Mouse (Mus musculus) lung, postnatal 4 days (tissue): ENCODE measurements around the gene Tpte.

Experiments used
- DNase-seq, 2 experiments: peaks; one replicate each; pipeline ENCODE4 v3.0.0; 2021

Tpte gene

DNA sequence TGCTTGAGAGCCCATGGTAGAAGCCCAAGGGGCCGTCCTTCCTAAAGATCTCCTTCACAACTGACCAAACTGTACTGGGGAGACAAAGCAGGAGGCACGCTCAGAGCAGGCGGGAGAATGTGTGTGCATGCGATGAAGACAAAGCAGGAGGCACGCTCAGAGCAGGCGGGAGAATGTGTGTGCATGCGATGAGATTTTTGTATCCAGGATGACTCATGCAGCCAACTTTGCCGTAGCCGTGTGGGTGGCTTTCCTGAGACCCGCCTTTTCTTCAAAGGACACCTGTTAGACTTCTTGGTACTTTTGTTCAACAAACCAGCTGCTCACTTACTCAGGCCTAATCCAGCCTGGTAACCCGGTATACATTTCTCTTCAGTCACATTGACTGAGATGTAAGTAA lies 97.7 kb downstream of the Tpte start:
- no peak for DNase-seq

DNA sequence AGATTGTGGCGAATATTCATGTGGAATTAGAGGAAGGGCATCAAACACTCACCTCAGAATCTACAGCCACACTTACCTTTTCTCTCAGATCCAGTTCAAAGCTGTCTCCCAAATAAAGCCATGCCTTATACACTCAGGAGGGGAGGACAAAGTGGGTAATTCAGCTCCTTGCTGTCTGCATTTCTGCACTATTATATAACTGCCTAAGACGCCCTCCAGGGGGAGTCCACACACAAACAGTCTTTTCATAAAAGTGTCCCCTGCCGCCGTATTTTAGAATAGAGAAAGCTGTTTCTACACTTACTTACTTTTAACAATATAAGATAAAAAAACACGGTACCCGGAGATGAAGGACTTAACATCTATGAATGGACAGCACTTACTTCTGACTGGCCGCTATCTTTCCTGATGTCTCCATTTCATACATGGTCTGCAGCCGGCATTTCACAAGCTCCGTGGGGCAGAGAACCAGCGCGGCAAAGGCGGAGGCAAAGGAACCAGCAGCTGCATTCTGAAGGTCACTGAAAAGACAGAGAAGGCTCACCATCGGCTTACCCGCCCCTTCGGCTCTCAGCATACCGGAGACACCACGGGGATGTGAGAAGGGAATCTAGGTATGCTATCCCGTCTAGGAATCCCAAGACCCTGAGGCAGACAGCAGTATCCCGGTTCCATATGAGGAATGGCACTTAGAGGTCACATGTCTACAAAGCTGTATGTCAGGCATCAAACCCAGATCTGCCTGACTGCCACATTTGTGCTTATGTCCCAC lies 99.8 kb downstream of the Tpte start:
- no peak for DNase-seq

DNA sequence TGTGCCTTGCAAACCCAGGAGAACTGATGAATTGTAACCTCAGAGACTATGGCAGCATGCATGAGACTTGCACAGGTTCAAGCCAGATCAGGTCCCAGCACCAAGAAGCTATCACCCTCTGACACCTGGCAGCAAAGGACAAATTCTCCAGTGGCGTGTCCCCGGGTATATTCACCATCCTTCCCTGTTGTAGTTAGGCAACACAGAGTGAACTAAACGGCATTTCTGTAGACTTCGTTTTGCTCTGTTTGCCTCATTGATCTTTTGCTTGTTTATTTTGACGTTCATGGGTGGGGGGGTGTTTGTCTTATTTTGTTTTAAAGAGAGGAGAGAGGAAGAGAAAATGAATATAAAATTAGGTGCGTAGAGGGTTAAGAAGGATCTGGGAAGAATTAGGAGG lies 101.9 kb downstream of the Tpte start:
- no peak for DNase-seq

DNA sequence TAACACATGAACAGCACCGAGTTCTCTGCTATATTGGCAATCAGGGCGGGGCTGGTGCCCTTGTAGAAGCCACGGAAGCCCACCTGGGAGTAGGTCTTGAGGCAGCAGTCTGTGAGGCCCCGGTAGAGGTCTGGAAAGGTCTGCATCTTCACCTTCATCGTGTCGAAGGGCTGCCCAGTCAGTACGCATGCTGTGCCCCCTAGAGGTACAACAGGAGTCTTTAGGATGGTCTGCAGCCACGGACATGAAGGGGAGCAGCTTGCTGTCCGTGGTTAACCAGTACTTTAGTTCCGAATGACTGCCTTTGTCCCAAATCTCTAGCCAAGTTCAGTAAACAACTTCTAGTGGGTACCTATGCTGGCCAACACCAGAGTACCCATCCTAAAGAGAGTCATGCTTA lies 106.6 kb downstream of the Tpte start:
- no peak for DNase-seq

DNA sequence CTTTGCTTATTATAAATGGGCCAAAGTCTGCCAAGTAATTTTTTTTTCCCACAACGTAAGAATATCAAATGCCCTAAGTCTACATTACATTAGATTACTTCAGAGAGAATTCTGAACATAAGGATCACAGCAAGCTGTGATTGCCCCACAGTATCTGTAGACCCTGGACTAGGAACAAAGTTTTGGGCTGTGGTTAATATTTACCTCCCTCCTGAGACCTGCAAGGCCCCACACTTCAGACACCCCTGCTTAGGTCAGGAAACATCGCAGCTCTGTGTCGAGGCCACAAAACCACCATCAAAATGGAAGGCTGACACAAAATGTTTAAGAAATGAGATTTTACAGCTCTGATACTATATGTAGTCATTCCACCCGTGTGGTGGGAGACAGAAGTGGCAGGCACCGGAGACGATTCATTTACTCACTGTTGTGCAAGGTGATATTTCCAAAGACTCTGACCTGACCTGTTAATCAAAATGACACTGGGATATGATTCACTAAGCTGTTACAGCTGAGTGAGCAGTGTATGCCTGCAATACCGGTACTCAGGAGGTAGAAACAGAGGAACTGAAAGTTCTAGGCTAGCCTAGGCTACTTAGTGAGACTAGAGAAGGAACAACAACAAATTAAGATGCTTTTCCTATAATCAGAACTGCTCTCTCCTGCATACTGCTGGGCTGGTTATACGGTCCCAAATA lies 107.7 kb downstream of the Tpte start:
- no peak for DNase-seq

DNA sequence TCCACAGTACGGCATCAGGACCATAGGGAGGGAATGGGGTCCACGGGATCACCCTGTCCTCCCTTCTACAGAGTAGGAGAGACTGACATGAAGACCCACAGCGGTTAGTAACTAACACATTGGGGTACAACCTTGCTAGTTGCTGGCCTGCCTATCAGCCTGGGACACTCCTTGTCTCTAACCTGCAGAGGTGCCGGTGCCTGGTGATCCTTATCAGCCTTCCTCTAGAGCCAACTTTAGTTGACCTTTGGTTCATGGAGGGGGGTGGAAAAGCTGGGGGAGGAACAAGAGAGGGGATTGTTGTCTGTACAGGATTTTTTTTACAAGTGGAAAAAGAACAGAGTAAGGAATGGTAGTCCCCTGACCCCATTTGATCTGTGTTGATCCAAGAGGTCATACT lies 111.2 kb downstream of the Tpte start:
- no peak for DNase-seq

- DNase-seq: no peak
Observed at GRCm38 (mm10) chr8:22395256-22395655, 112.0 kb downstream of the Tpte start.

DNA sequence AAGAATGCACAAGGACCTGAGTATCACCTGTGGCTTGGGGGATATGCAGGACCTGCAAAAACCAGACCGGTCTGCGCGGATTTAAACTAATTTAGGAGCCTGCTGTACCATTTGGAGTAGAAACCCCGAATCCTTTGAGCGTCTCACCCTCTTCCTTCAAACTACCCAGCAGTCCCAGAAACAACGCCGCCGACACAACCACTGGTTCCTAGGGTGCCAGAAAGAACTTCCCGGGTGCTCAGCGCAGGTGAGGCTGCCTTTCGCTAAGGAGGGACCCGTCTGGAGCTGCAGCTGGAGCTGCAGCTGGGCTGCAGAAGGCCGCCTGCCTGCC lies 114.5 kb downstream of the Tpte start:
- no peak for DNase-seq

DNA sequence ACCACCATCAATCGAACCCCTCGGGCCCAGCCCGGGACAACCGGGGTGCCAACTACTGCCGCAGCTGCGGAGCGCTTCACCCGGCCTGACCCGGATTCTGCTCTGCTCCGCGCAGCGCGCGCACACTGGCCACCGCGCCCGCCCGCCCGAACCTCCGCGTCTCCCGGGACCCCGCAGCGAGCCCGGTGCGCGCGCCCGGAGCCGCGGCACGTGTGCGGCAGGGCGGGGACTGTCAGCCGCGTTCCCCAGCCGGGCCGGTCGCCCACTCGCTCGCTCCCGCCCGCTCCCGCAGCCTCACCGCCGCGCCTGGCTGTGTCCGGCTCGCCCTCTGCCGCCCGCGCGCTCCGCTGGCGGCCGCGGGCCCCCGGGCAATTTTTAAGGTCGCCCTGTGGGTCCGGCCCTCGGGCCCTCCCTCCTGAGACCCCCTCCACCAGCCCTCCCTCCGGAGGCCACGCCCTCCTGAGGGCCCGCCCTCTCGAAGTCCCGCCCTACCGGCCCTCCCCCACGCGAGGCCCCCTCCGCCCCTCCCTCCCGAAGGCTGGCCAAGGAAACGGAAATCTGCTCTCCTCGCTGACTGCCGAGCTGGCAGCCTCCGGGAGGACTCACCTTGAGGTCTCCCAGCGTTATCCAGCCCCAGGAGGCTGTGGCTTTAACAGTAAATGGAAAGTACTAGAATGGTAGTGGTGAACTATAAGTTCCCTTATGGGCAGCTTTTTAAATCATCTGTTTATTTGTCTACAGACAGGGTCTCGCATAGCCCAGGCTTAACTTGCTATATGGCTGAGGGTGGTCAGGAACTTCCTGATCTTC lies 115.1 kb downstream of the Tpte start, which contains the start of gene Slc25a15:
Slc25a15 (minus strand) TSS at position 456 of the 810 bp plus-strand sequence.
- peak; percentile 92 for DNase-seq

DNA sequence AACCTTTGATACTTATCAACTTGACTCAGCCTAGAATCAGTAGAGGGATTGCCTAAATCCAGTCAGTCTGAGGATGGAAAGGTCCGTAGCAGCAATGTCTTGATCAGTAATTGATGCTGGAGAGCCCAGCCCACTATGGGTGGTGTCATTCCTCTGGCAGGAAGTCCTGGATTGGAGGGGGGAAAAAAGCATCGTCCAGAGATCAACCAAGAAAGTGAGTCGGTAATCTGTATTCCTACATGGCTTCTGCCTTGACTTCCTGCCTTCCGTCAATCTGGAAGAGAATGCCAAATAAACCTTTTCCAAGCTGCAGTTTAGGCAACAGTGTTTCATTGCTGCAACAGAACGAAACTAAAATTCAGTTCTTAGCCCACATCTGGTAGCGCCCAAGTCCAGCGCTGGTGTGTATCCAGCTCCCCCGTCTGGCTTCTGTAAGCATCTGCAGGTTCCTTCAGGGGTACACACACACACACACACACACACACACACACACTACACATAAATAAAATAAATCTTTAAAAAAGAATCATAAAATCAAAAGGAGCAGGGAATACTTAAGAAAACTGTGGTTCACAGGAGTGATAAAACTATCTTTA lies 116.1 kb downstream of the Tpte start:
- DNase-seq: no peak

- DNase-seq: no peak
Observed at GRCm38 (mm10) chr8:22400593-22400992, 117.4 kb downstream of the Tpte start.

GRCm38 (mm10) chr8:22403235-22403634 lies 120.0 kb downstream of the Tpte start:
- DNase-seq: no peak

GRCm38 (mm10) chr8:22405733-22406132 lies 122.5 kb downstream of the Tpte start:
- DNase-seq: no peak

DNA sequence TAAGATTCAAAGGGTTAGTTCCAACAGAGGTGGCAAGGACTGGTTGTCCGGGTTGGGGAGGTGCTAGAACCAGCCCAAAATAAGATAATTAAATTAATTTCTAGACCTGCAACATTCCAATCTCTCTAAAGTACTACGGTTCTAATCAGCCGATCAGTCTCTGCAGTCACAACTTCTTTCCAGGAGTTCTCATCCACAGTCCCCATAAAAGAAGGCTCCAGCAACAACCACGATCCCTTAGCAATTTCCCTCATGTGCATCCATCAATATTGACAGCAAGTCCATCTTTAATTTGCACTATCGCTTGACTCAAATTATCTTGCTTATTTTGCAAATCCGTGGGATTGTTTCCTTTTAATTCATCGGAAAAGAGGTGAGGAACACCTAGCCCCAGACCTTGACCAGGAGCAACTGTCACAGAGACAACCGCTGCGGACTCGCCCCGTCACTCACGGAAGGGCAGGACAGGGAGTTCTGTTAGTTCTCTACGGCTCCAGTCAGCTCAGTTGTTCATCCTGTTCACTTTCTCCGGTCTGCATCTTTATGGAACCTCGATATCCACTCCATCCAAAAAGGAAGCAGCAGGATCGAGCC lies 127.5 kb downstream of the Tpte start:
- DNase-seq: no peak

DNA sequence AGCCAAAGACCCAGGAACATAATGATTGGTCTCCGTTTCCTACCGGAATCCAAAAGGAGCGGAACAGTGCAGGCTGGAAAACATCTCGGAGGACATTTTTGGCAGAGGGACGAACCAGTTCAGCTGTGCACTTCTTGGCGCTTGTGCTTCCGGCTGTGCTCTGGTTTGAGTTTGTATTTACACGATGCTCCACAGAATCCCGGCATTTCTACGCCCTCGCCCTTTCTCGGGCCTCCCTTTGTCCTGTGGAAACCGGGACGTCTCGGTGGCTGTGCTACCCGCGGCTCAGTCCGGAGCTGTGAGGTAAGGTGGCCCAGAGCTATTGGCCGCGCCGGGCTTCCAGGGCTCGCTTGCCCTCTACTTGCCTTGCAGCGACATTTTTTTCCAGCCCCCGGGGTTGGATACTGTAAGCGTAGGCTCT lies 128.1 kb downstream of the Tpte start, which contains the start of gene Mrps31:
Mrps31 (plus strand) TSS at position 80 of the 421 bp plus-strand sequence.
- DNase-seq: peak; percentile 82 to 90

DNA sequence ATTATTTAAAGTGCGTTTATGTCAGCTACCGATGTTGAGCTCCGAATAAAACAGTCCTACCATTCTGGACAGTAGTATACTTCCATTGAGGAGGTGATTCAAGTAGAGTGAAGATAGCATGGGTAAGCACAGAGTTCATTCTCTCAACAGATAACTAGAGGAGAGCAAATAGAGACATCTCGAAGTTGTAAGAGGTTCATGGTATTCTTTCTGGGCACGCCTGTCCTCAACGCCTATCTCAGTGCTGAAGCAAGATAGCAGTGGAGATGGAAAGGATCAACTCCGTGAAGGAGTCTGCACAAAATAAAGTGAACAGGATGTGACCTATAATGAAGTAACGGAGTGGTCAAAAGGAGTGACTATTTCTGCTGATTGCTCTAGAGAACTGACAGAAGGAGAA lies 128.7 kb downstream of the Tpte start:
- no peak for DNase-seq
